Mouse (Mus musculus) lung, postnatal 0 days (tissue): ENCODE data around the gene Dclre1b.

Experiments
- CTCF ChIP-seq: IDR thresholded peaks from 2 replicates; pipeline ENCODE4 v1.5.1; 2016; ENCODE audit warnings: antibody characterized with exemption, mild to moderate bottlenecking
- EP300 ChIP-seq: IDR thresholded peaks from 2 replicates; pipeline ENCODE4 v1.6.1; 2016; ENCODE audit warnings: antibody characterized with exemption, mild to moderate bottlenecking, control low read depth

DNA sequence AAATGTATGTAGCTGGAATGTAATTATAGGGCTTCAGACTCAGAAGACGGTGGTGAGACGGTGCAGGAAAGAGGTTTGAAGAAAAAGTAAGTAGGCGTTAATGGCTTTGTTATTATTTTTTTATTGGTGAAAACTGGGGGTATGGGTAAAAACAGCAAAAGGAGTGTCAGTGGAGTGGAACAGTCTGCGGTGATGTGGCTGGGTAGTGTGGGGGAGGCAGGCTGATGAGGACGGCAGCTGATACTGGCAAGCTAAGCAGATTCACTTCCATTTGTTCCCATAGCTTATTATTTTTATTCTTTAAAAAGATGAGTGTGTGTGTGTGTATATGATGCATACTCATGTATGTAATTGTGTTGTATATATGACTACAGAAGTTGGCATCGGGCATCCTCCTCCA, 42.2 kb upstream of the Dclre1b start:
- TF ChIP-seq CTCF (no peak), EP300 (no peak)
